Mouse (Mus musculus) heart, postnatal 25 days (tissue): ENCODE data around the gene R3hcc1l. TPM values are rescaled to one million over a fixed set of nuclear protein-coding genes. Genes with fewer than 3 reads are reported as not detected.

Experiments
- DNase-seq: peaks from one replicate; pipeline ENCODE4 v3.0.0; 2022; ENCODE audit warnings: low spot score
- intact Hi-C: fragments of 180-260 bp; cut with DNase I; formaldehyde crosslinking; loops from one replicate; pipeline ENCODE4 v1.15.1; 2025
- total RNA-seq, 2 experiments: library from RNA; stranded (reverse); gene quantifications; 2 replicates each; pipeline ENCODE4 v1.2.3; 2021

The R3hcc1l gene
- total RNA-seq, 2 experiments from 2014 or later = 20.8 to 23.3 TPM

DNA sequence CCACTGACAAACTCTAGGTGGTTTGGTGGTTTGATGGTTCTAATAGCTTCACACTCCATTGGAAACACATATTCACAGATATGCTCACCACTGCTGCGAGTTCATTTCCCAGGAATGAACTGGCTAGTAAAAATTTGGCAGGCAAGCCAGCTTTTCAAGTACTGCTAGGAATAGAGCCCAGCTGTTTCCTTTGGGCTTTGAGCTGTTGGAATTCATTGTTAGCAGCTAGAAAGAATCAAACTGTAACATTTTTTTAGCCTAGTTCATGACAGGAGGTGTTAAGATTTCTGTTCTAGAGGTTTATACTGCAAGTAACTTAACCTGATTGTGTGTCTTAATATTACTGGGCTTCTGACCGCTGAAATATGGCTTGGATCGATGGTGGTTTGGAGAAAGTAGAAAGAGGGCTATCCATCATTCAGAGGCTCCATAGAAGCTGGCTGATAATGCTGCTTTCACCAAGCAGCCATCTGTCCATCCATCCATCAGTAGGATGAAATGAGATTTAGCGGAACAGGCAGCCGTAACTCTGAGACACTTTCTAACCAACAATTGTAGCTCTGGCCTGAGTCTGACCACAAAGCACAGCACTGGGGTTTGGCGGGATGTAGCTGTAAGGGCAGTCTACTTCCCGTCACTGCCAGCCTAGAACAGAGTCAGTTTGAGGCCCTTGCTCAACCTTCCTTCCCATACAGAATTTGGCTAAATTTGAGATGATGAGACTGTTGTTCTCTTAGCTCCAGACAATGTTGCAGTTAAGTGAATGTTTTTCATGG, 21.0 kb downstream of the R3hcc1l start:
- intact Hi-C loops = loop anchor here (5.0 kb wide), 2 partner anchors 48 to 113 kb away; no protein-coding TSS in a partner anchor
- DNase-seq = peak; percentile 21

DNA sequence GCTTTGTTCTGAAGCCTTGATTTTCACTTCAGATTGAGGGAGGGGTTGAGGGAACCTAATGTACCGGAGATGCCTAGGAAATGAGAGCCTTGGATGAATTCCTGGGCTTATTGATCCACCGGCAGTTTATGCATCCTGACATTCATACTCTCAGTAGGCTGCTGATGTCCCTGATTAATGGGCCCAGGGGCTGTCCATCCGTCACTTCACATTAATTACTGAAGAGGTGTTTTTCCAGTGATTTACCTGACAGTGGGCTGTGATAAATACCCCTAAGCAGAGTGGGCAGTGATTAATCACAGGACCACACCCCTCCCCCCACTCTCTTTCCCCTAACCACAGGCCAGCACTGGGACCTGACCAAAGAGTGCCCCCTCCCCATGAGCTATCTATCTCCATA, 22.1 kb downstream of the R3hcc1l start:
- intact Hi-C loops = loop anchor here (5.0 kb wide), 1 partner anchor 47 kb away; no protein-coding TSS in a partner anchor
- DNase-seq = no peak

DNA sequence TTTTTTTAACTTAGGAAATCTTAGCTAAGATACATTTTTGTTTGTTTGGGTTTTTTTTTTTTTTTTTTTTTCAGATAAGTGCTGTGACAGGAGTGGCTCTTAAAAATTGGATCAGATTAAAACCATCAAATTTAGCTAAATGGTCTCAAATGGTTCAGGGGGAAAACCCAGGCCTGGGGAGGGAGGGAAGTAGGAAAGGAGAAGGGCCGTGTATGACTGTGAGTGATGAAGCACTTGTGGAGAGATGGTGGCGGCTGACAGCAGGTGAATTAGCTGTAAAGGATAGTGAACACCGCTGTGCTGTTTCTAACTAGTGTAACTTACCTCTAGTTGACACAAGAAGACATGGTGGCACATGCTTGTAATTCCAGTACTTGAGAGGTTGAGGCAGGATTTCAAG, 40.1 kb downstream of the R3hcc1l start:
- DNase-seq = no peak
- intact Hi-C loops = no loop called here

DNA sequence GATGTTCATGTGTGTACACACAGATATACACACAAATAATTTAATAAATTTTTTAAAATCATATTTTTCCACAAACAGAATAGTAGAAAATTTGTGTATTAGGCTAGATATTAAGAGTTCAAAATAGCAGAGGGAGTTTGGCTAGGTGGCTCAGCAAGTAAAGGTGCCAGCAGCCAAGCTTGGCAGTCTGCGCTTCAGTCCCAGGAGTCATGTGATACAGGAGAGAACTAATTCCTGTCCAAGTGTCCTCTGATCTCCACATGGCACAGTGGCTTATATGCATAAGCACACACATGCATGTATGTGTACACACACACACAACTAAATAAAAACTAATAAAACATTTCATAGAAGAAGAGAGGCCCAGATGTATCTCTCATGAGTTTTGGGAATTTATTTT, 43.4 kb downstream of the R3hcc1l start:
- intact Hi-C loops = no loop called here
- DNase-seq = no peak

- no peak for DNase-seq
- intact Hi-C loops = no loop called here
Measured at GRCm38 (mm10) chr19:42562981-42563380, 44.4 kb downstream of the R3hcc1l start.

- intact Hi-C loops = no loop called here
Measured at GRCm38 (mm10) chr19:42563726-42564270, 45.2 kb downstream of the R3hcc1l start.

GRCm38 (mm10) chr19:42566283-42567019, 47.9 kb downstream of the R3hcc1l start:
- DNase-seq = no peak
- intact Hi-C loops = loop anchor here (5.0 kb wide), 1 partner anchor 34 kb away; no protein-coding TSS in a partner anchor

More at GRCm38 (mm10) chr19:42563726-42564270, 45.2 kb downstream of the R3hcc1l start:
- no peak for DNase-seq

DNA sequence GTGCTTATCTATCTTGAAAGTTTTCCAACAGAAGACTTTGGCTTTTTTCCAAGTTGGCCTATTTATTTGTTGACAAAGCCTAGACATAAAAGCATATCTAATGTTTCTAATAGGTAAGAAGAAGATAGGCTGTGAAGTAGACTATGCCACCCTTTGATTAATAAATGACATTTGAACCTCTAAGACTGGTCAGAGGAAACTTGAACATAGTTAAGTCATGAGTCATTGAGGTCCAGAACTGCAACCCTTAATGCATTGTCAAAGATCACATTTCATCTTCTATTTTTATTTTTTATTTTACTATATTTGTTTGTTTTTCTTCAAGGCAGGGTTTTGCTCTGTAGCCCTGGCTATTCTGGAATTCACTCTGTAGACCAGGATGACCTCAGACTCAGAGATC, 48.5 kb downstream of the R3hcc1l start:
- no peak for DNase-seq
- intact Hi-C loops = loop anchor here (5.0 kb wide), 1 partner anchor 35 kb away; no protein-coding TSS in a partner anchor

GRCm38 (mm10) chr19:42569076-42569475, 50.5 kb downstream of the R3hcc1l start:
- DNase-seq = no peak
- intact Hi-C loops = loop anchor here (5.0 kb wide), 1 partner anchor 37 kb away; no protein-coding TSS in a partner anchor

GRCm38 (mm10) chr19:42571291-42571690, 52.7 kb downstream of the R3hcc1l start:
- DNase-seq = no peak
- intact Hi-C loops = no loop called here

- intact Hi-C loops = no loop called here
- DNase-seq = no peak
Measured at GRCm38 (mm10) chr19:42575317-42575716, 56.8 kb downstream of the R3hcc1l start.

GRCm38 (mm10) chr19:42576856-42577255, 58.3 kb downstream of the R3hcc1l start:
- DNase-seq = no peak
- intact Hi-C loops = no loop called here

DNA sequence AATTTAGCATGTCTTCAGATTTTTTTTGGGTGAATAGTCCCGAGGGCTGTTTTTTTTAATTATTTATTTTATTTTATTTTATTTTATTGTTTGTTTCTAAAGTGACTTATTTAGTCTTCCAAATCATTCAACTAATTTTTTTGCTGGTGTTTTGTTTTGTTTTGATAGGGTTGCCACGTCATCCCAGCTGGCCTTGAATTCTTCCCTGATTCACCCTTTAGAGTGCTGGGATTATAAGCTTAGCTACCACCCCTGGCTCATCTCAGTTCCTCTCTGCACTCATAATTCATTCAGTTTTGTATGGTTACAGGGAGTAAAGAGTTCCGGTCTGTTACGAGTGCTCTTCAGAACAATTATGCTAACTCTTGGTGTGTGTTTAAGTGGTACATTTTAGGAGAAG, 60.1 kb downstream of the R3hcc1l start:
- intact Hi-C loops = no loop called here
- DNase-seq = no peak

DNA sequence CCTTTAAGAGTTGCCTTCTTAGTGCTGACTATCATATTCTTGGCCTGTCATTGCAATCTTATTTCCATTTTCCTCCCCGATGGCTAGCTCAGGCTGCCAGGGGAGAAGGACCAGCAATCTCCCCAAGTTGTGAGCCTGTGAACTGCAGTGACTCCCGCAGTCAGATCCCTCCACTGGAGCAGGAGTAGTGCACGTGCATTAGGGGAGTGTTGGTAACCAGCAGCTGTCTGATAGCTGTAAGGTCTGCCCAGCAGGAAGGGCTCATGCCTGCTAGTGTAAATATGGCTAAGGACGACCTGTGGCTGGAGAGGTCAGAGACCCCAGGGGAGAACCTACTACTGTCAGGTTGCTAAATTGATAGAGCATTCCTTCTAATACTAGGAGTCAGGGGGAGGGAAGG, 62.1 kb downstream of the R3hcc1l start:
- intact Hi-C loops = no loop called here
- no peak for DNase-seq

DNA sequence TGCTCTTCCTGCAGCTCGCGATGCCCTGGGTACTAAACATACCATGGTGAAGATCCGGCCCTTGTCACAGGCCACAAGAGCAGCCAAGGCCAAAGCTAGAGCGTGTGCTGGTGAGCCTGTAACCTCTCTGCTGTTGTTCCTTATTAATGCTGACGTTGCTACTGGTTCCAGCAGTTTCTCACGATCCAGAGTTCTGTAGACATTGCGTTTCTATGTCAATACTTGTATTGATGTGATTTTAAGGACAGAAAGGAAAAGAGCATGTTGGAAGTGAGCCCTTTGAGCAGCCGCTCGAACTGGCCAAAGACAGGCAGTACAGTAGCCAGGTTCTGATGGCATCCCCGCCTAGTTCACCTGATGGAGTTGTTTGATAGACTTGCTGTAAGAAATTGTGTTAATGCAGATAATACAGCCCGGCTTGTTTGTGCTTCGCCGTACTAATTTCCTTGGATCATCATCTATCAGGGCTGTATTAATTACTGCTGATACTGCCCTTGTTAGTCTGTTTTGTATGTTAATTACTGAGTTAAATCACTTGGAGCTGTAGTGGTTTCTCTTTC, 64.3 kb downstream of the R3hcc1l start:
- no peak for DNase-seq
- intact Hi-C loops = no loop called here

DNA sequence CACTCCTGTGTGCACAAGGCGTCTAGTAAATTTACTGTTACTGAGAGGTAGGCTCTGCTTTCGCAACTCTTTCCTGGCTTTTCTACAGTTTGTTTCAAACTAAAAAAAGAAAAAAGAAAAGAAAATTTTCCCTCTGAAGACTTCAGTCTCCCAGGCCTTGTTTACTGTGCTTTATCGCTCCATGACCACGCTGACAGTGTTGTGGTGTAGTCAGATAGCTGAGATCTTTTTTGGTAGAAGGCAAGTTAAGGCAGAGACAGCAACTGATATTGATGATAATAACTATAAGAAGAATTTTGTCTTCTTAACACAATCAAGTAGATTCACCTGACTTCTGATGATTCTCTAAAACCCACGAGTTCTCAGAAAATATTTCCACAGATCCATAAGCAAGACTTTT, 65.1 kb downstream of the R3hcc1l start:
- intact Hi-C loops = no loop called here
- no peak for DNase-seq

DNA sequence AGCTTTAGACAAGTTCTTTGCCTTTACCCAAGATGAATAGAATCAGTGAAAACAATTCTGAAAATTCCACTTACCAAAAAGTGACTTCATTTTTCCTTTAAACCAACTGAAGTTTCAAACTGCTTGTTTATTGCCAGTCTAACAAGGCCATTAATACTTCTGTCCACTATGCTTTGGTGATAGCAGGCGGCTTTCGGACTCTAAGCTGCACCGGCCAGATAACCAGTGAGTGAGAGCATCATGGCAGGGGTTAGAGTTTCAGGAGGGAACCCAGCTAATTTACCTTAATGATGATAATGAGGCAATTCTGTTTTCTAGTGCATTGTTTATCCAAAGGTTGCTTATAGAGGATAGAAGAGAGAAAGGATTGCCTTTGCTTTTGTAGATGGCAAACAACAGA, 65.6 kb downstream of the R3hcc1l start:
- intact Hi-C loops = no loop called here
- no peak for DNase-seq

DNA sequence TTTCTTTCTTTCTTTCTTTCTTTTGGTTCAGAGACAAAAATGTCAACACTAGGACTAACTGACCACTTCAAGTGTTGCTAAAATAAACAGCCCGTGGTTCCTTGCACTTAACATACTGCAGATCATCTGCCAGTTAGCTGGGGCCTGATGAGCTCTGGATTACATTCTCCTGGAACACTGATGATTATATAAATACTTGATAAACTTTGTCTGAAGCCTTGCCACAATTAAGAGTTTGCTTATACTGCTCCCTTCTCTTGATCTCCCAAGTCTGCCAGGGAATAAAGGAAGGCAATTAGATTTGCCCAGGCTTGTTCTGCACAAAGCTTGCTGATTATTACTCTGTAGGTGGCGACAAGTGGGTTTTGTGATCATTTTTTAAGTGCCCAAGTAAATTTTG, 69.1 kb downstream of the R3hcc1l start:
- no peak for DNase-seq
- intact Hi-C loops = loop anchor here (2.0 to 5.0 kb wide), 2 partner anchors 45 to 155 kb away; no protein-coding TSS in a partner anchor

DNA sequence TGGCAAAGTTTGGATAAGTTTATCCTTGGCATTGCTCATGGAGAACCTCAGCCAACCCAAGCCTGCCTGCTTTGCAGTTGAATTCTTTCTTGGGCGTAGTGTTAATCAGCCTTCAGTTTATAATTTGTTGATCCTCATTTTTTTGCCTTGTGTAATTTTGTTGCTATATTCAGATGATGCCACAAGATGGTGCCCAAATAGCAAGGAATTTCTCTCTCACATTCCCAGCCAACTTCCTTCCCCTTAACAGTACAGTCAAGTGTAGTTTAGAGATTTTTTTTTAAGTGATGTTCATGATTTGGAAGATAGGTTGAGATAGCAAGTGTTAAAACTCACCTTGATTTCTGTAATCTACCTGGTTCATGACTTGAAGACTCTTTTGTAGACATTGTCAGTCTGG, 70.7 kb downstream of the R3hcc1l start:
- DNase-seq = no peak
- intact Hi-C loops = loop anchor here (1.0 to 5.0 kb wide), 3 partner anchors 47 to 154 kb away; no protein-coding TSS in a partner anchor

GRCm38 (mm10) chr19:42591534-42591933, 73.0 kb downstream of the R3hcc1l start:
- DNase-seq = no peak
- intact Hi-C loops = no loop called here
